Mouse (Mus musculus): ENCODE measurements around the gene Vstm4.

The Vstm4 gene

GRCm38 (mm10) chr14:32856681-32857328 is at the start of gene Vstm4:
TSS of gene Vstm4 (plus strand) at chr14:32856756.
- DNase-seq (ENCODE audit: low spot score): no peak

GRCm38 (mm10) chr14:32810111-32810510 is 46.4 kb upstream of the Vstm4 start:
- DNase-seq (ENCODE audit: low spot score): no peak

GRCm38 (mm10) chr14:32812429-32812828 is 44.1 kb upstream of the Vstm4 start:
- no peak for DNase-seq (ENCODE audit: low spot score)

GRCm38 (mm10) chr14:32814961-32815360 is 41.6 kb upstream of the Vstm4 start:
- DNase-seq (ENCODE audit: low spot score): no peak

GRCm38 (mm10) chr14:32816533-32816932 is 40.0 kb upstream of the Vstm4 start:
- DNase-seq (ENCODE audit: low spot score): no peak

- DNase-seq (ENCODE audit: low spot score): no peak
Measured at GRCm38 (mm10) chr14:32817258-32817657, 39.3 kb upstream of the Vstm4 start.

GRCm38 (mm10) chr14:32819297-32819696 is 37.3 kb upstream of the Vstm4 start:
- no peak for DNase-seq (ENCODE audit: low spot score)

- DNase-seq (ENCODE audit: low spot score): no peak
Measured at GRCm38 (mm10) chr14:32822812-32823211, 33.7 kb upstream of the Vstm4 start.

GRCm38 (mm10) chr14:32823861-32824260 is 32.7 kb upstream of the Vstm4 start:
- DNase-seq (ENCODE audit: low spot score): no peak

- no peak for DNase-seq (ENCODE audit: low spot score)
Measured at GRCm38 (mm10) chr14:32824267-32825150, 32.0 kb upstream of the Vstm4 start.

- no peak for DNase-seq (ENCODE audit: low spot score)
Measured at GRCm38 (mm10) chr14:32825426-32826032, 31.0 kb upstream of the Vstm4 start.

- DNase-seq (ENCODE audit: low spot score): no peak
Measured at GRCm38 (mm10) chr14:32827165-32827564, 29.4 kb upstream of the Vstm4 start.

GRCm38 (mm10) chr14:32827994-32828650 is 28.4 kb upstream of the Vstm4 start:
- no peak for DNase-seq (ENCODE audit: low spot score)

- DNase-seq (ENCODE audit: low spot score): no peak
Measured at GRCm38 (mm10) chr14:32833847-32834246, 22.7 kb upstream of the Vstm4 start, which contains the start of gene Fam170b. TSS of gene Fam170b (plus strand) at chr14:32833962.

GRCm38 (mm10) chr14:32835181-32835580 is 21.4 kb upstream of the Vstm4 start:
- no peak for DNase-seq (ENCODE audit: low spot score)

GRCm38 (mm10) chr14:32835596-32835995 is 21.0 kb upstream of the Vstm4 start:
- no peak for DNase-seq (ENCODE audit: low spot score)

- no peak for DNase-seq (ENCODE audit: low spot score)
Measured at GRCm38 (mm10) chr14:32836191-32836590, 20.4 kb upstream of the Vstm4 start.

GRCm38 (mm10) chr14:32842052-32842451 is 14.5 kb upstream of the Vstm4 start:
- DNase-seq (ENCODE audit: low spot score): no peak

GRCm38 (mm10) chr14:32854059-32854458 is 2.5 kb upstream of the Vstm4 start:
- DNase-seq (ENCODE audit: low spot score): no peak

- DNase-seq (ENCODE audit: low spot score): no peak
Measured at GRCm38 (mm10) chr14:32856246-32856645, 310 bp upstream of the Vstm4 start.

GRCm38 (mm10) chr14:32858361-32858760 is 1.8 kb downstream of the Vstm4 start:
- no peak for DNase-seq (ENCODE audit: low spot score)

- DNase-seq (ENCODE audit: low spot score): no peak
Measured at GRCm38 (mm10) chr14:32858941-32859510, 2.5 kb downstream of the Vstm4 start.

Measured in adipocyte (in vitro differentiated cells).